Mouse (Mus musculus) erythroid progenitor cell, adult 5-6 weeks (primary cell): ENCODE data around the gene Adat1. TPM values are rescaled to one million over a fixed set of nuclear protein-coding genes. Genes with fewer than 3 reads are reported as not detected.

Experiments used
- total RNA-seq, 2 experiments: library from RNA; stranded (forward) in 1 of 2; stranded (reverse) in 1 of 2; fragments of 150-400 nt in 1 of 2; fragments of 186-747, 209-891 nt in 1 of 2; gene quantifications; 2 replicates each; pipeline versions ENCODE4 v1.2.3 to v1.2.4; 2015 to 2017; ENCODE audit warnings: low replicate concordance in 2 of 2

Gene Adat1
- total RNA-seq, 2 experiments from 2014 or later = 0.42 TPM; not detected in 1

Other genes with a start within 250 kb of the Adat1 start
- gene Bcar1, start 248.5 kb downstream of the Adat1 start, total RNA-seq (2015; ENCODE audit: low replicate concordance) = not detected in 2 replicates
- gene Bcar1, start 248.5 kb downstream of the Adat1 start, total RNA-seq (2017; ENCODE audit: low replicate concordance) = 0.64 TPM in 1 of 2 replicates, not detected in the other
- 59.1 and 61.6 TPM in 2 replicates for gene Cfdp1, start 138.0 kb downstream of the Adat1 start, total RNA-seq (2015; ENCODE audit: low replicate concordance)
- gene Cfdp1, start 138.0 kb downstream of the Adat1 start, total RNA-seq (2017; ENCODE audit: low replicate concordance) = 38.0 and 46.9 TPM in 2 replicates
- 11.3 and 11.5 TPM in 2 replicates for gene Tmem170, start 115.6 kb downstream of the Adat1 start, total RNA-seq (2015; ENCODE audit: low replicate concordance)
- gene Tmem170, start 115.6 kb downstream of the Adat1 start, total RNA-seq (2017; ENCODE audit: low replicate concordance) = 5.4 and 9.2 TPM in 2 replicates
- gene Chst5, start 81.9 kb downstream of the Adat1 start, total RNA-seq (2015; ENCODE audit: low replicate concordance) = not detected in 2 replicates
- not detected in 2 replicates for gene Chst5, start 81.9 kb downstream of the Adat1 start, total RNA-seq (2017; ENCODE audit: low replicate concordance)
- gene Tmem231, start 58.4 kb downstream of the Adat1 start, total RNA-seq (2015; ENCODE audit: low replicate concordance) = 5.8 and 8.0 TPM in 2 replicates
- 18.7 and 19.3 TPM in 2 replicates for gene Tmem231, start 58.4 kb downstream of the Adat1 start, total RNA-seq (2017; ENCODE audit: low replicate concordance)
- 108 and 118 TPM in 2 replicates for gene Gabarapl2, start 51.6 kb downstream of the Adat1 start, total RNA-seq (2015; ENCODE audit: low replicate concordance)
- 89.5 and 99.1 TPM in 2 replicates for gene Gabarapl2, start 51.6 kb downstream of the Adat1 start, total RNA-seq (2017; ENCODE audit: low replicate concordance)
- 37.5 and 40.7 TPM in 2 replicates for gene Kars, start 19.0 kb upstream of the Adat1 start, total RNA-seq (2015; ENCODE audit: low replicate concordance)
- gene Kars, start 19.0 kb upstream of the Adat1 start, total RNA-seq (2017; ENCODE audit: low replicate concordance) = 38.2 and 45.5 TPM in 2 replicates
- 1.3 and 6.5 TPM in 2 replicates for gene Terf2ip, start 19.1 kb upstream of the Adat1 start, total RNA-seq (2015; ENCODE audit: low replicate concordance)
- gene Terf2ip, start 19.1 kb upstream of the Adat1 start, total RNA-seq (2017; ENCODE audit: low replicate concordance) = 6.2 and 11.2 TPM in 2 replicates
- gene Gm6793, start 22.7 kb upstream of the Adat1 start, total RNA-seq (2015; ENCODE audit: low replicate concordance) = not detected in 2 replicates
- gene Gm6793, start 22.7 kb upstream of the Adat1 start, total RNA-seq (2017; ENCODE audit: low replicate concordance) = not detected in 2 replicates